Mouse (Mus musculus): ENCODE data around the gene Ankrd44. TPM values are rescaled to one million over a fixed set of nuclear protein-coding genes. Genes with fewer than 3 reads are reported as not detected.

Gene Ankrd44
- polyA plus RNA-seq, 1 experiment, result 5.2 TPM

GRCm38 (mm10) chr1:54702918-54703317, 223.3 kb downstream of the Ankrd44 start:
- Histone ChIP-seq H3K27ac (ENCODE audit: insufficient read depth, low read length) (no peak overlapping the region), H3K4me3 (ENCODE audit: low read depth, low read length) (no peak overlapping the region), H3K27me3 (ENCODE audit: control insufficient read depth, insufficient read depth, low read length, poor library complexity, severe bottlenecking) (no peaks in the 10 kb centered on the region), H3K4me1 (ENCODE audit: control insufficient read depth, insufficient read depth, low read length) (no peaks in the 10 kb centered on the region), H3K9ac (ENCODE audit: low read depth, poor library complexity, severe bottlenecking) (no peak overlapping the region), H3K9me3 (replicated peaks; ENCODE audit: control insufficient read depth, insufficient read depth, low read length, poor library complexity, severe bottlenecking) (no peaks in the 10 kb centered on the region), H3K36me3 (ENCODE audit: control insufficient read depth, insufficient read depth, low read length, poor library complexity, severe bottlenecking) (no peaks in the 10 kb centered on the region)
- no peak for TF ChIP-seq CTCF (IDR thresholded peaks at IDR 0.05; ENCODE audit: low read depth, low read length)
- no peak for TF ChIP-seq EP300 (IDR thresholded peaks at IDR 0.05; ENCODE audit: insufficient read depth, low read depth, low read length)
- TF ChIP-seq POLR2A (IDR thresholded peaks at IDR 0.05; ENCODE audit: insufficient read depth, low read length), result no peak

GRCm38 (mm10) chr1:54695396-54695795, 230.8 kb downstream of the Ankrd44 start:
- Histone ChIP-seq H3K4me3 (ENCODE audit: low read depth, low read length) (no peak overlapping the region), H3K27me3 (ENCODE audit: control insufficient read depth, insufficient read depth, low read length, poor library complexity, severe bottlenecking) (no peaks in the 10 kb centered on the region), H3K9ac (ENCODE audit: low read depth, poor library complexity, severe bottlenecking) (no peak overlapping the region), H3K4me1 (ENCODE audit: control insufficient read depth, insufficient read depth, low read length) (no peaks in the 10 kb centered on the region), H3K9me3 (replicated peaks; ENCODE audit: control insufficient read depth, insufficient read depth, low read length, poor library complexity, severe bottlenecking) (no peaks in the 10 kb centered on the region), H3K36me3 (ENCODE audit: control insufficient read depth, insufficient read depth, low read length, poor library complexity, severe bottlenecking) (no peaks in the 10 kb centered on the region), H3K27ac (ENCODE audit: insufficient read depth, low read length) (no peak overlapping the region)
- TF ChIP-seq CTCF (IDR thresholded peaks at IDR 0.05; ENCODE audit: low read depth, low read length), result no peak
- TF ChIP-seq EP300 (IDR thresholded peaks at IDR 0.05; ENCODE audit: insufficient read depth, low read depth, low read length), result no peak
- no peak for TF ChIP-seq POLR2A (IDR thresholded peaks at IDR 0.05; ENCODE audit: insufficient read depth, low read length)

- Histone ChIP-seq H3K9ac (ENCODE audit: low read depth, poor library complexity, severe bottlenecking) (no peak overlapping the region), H3K27me3 (ENCODE audit: control insufficient read depth, insufficient read depth, low read length, poor library complexity, severe bottlenecking) (no peaks in the 10 kb centered on the region), H3K9me3 (replicated peaks; ENCODE audit: control insufficient read depth, insufficient read depth, low read length, poor library complexity, severe bottlenecking) (no peaks in the 10 kb centered on the region), H3K4me1 (ENCODE audit: control insufficient read depth, insufficient read depth, low read length) (no peaks in the 10 kb centered on the region), H3K36me3 (ENCODE audit: control insufficient read depth, insufficient read depth, low read length, poor library complexity, severe bottlenecking) (no peaks in the 10 kb centered on the region), H3K4me3 (ENCODE audit: low read depth, low read length) (no peak overlapping the region), H3K27ac (ENCODE audit: insufficient read depth, low read length) (no peak overlapping the region)
- no peak for TF ChIP-seq POLR2A (IDR thresholded peaks at IDR 0.05; ENCODE audit: insufficient read depth, low read length)
- TF ChIP-seq CTCF (IDR thresholded peaks at IDR 0.05; ENCODE audit: low read depth, low read length), result no peak
- TF ChIP-seq EP300 (IDR thresholded peaks at IDR 0.05; ENCODE audit: insufficient read depth, low read depth, low read length), result no peak
Measured at GRCm38 (mm10) chr1:54691824-54692223, 234.4 kb downstream of the Ankrd44 start.

- Histone ChIP-seq H3K27me3 (ENCODE audit: control insufficient read depth, insufficient read depth, low read length, poor library complexity, severe bottlenecking) (no peaks in the 10 kb centered on the region), H3K27ac (ENCODE audit: insufficient read depth, low read length) (no peak overlapping the region), H3K9me3 (replicated peaks; ENCODE audit: control insufficient read depth, insufficient read depth, low read length, poor library complexity, severe bottlenecking) (no peaks in the 10 kb centered on the region), H3K9ac (ENCODE audit: low read depth, poor library complexity, severe bottlenecking) (no peak overlapping the region), H3K36me3 (ENCODE audit: control insufficient read depth, insufficient read depth, low read length, poor library complexity, severe bottlenecking) (no peaks in the 10 kb centered on the region), H3K4me1 (ENCODE audit: control insufficient read depth, insufficient read depth, low read length) (no peaks in the 10 kb centered on the region), H3K4me3 (ENCODE audit: low read depth, low read length) (no peak overlapping the region)
- TF ChIP-seq POLR2A (IDR thresholded peaks at IDR 0.05; ENCODE audit: insufficient read depth, low read length), result no peak
- TF ChIP-seq EP300 (IDR thresholded peaks at IDR 0.05; ENCODE audit: insufficient read depth, low read depth, low read length), result no peak
- no peak for TF ChIP-seq CTCF (IDR thresholded peaks at IDR 0.05; ENCODE audit: low read depth, low read length)
Measured at GRCm38 (mm10) chr1:54690291-54690965, 235.8 kb downstream of the Ankrd44 start.

GRCm38 (mm10) chr1:54688441-54688840, 237.7 kb downstream of the Ankrd44 start:
- H3K9ac ChIP-seq (ENCODE audit: low read depth, poor library complexity, severe bottlenecking), result no peak overlapping the region
- no peaks in the 10 kb centered on the region for H3K4me1 ChIP-seq (ENCODE audit: control insufficient read depth, insufficient read depth, low read length)
- TF ChIP-seq CTCF (IDR thresholded peaks at IDR 0.05; ENCODE audit: low read depth, low read length) (no peak), POLR2A (IDR thresholded peaks at IDR 0.05; ENCODE audit: insufficient read depth, low read length) (no peak), EP300 (IDR thresholded peaks at IDR 0.05; ENCODE audit: insufficient read depth, low read depth, low read length) (no peak)
- no peaks in the 10 kb centered on the region for H3K27me3 ChIP-seq (ENCODE audit: control insufficient read depth, insufficient read depth, low read length, poor library complexity, severe bottlenecking)
- H3K4me3 ChIP-seq (ENCODE audit: low read depth, low read length), result no peak overlapping the region
- no peak overlapping the region for H3K27ac ChIP-seq (ENCODE audit: insufficient read depth, low read length)
- H3K36me3 ChIP-seq (ENCODE audit: control insufficient read depth, insufficient read depth, low read length, poor library complexity, severe bottlenecking), result no peaks in the 10 kb centered on the region
- no peaks in the 10 kb centered on the region for H3K9me3 ChIP-seq (replicated peaks; ENCODE audit: control insufficient read depth, insufficient read depth, low read length, poor library complexity, severe bottlenecking)

GRCm38 (mm10) chr1:54684316-54684715, 241.9 kb downstream of the Ankrd44 start:
- H3K4me1 ChIP-seq (ENCODE audit: control insufficient read depth, insufficient read depth, low read length), result no peaks in the 10 kb centered on the region

More at GRCm38 (mm10) chr1:54684316-54684715, 241.9 kb downstream of the Ankrd44 start:
- Histone ChIP-seq H3K9me3 (replicated peaks; ENCODE audit: control insufficient read depth, insufficient read depth, low read length, poor library complexity, severe bottlenecking) (no peaks in the 10 kb centered on the region), H3K27me3 (ENCODE audit: control insufficient read depth, insufficient read depth, low read length, poor library complexity, severe bottlenecking) (no peaks in the 10 kb centered on the region), H3K36me3 (ENCODE audit: control insufficient read depth, insufficient read depth, low read length, poor library complexity, severe bottlenecking) (no peaks in the 10 kb centered on the region), H3K4me3 (ENCODE audit: low read depth, low read length) (no peak overlapping the region), H3K27ac (ENCODE audit: insufficient read depth, low read length) (no peak overlapping the region), H3K9ac (ENCODE audit: low read depth, poor library complexity, severe bottlenecking) (no peak overlapping the region)
- TF ChIP-seq CTCF (IDR thresholded peaks at IDR 0.05; ENCODE audit: low read depth, low read length) (no peak), POLR2A (IDR thresholded peaks at IDR 0.05; ENCODE audit: insufficient read depth, low read length) (no peak), EP300 (IDR thresholded peaks at IDR 0.05; ENCODE audit: insufficient read depth, low read depth, low read length) (no peak)

Data from ES-Bruce4 (cell line).